Mouse (Mus musculus) testis, adult 2 months (tissue): Measurements from ENCODE around the gene Cables2.

Experiments used
- CTCF ChIP-seq: fragments of 200-500 bp; IDR thresholded peaks from 2 replicates; pipeline ENCODE4 v1.5.1; 2012; ENCODE audit warnings: low read depth, mild to moderate bottlenecking, inconsistent platforms, low read length, moderate library complexity; ENCODE audit not compliant: control insufficient read depth, insufficient read depth, insufficient replicate concordance
- POLR2A ChIP-seq: fragments of 200-500 bp; IDR thresholded peaks from 2 replicates; pipeline ENCODE4 v1.6.1; 2012; ENCODE audit warnings: low read depth, mild to moderate bottlenecking, inconsistent platforms, low read length, moderate library complexity; ENCODE audit not compliant: control insufficient read depth

DNA sequence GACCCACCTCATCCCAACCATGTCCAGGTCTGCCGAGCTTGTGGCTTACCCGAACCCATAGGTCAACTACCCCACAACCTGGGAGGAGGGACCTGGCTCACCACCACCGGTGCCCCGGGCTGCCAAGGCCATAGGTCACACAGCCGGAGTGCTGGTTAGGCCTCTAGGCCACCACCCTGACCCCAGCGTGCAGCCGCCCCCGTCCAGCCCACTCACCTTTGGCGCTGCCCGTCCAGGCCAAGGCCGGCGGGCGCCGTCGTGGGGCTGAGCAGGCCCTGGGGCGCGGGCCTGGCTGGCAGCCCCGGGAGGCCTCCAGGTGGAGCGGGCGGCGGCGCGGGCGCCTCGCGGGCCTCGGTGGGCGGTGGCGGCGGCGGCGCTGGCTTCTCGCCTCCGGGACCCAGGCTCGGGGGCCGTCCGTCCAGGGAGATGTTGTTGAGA is 393 bp downstream of the Cables2 start:
- TF ChIP-seq CTCF (no peak), POLR2A (no peak)
